Mouse (Mus musculus) layer of hippocampus, adult 2 months (tissue): ENCODE data around the gene Fam43a. TPM values are rescaled to one million over a fixed set of nuclear protein-coding genes. Genes with fewer than 3 reads are reported as not detected.

Experiments
- DNase-seq, 2 experiments: peaks; one replicate each; pipeline ENCODE4 v3.0.0; 2022; ENCODE audit warnings: low spot score in 2 of 2
- H3K27ac ChIP-seq: fragments of 200-600 bp; 2 replicates; pipeline ENCODE4 v1.8.1; 2022
- H3K4me3 ChIP-seq: fragments of 200-600 bp; 2 replicates; pipeline ENCODE4 v1.8.1; 2022; ENCODE audit warnings: mild to moderate bottlenecking
- CTCF ChIP-seq: fragments of 200-600 bp; conservative IDR thresholded peaks from 2 replicates; pipeline ENCODE4 v1.8.1; 2022; ENCODE audit warnings: antibody characterized with exemption, mild to moderate bottlenecking, moderate library complexity
- total RNA-seq, 2 experiments: library from RNA; stranded (reverse); gene quantifications; 2 replicates each; pipeline ENCODE4 v1.2.3; 2021

The Fam43a gene
- total RNA-seq, 2 experiments from 2014 or later = 9.2 to 10.3 TPM

- Histone ChIP-seq H3K27ac (no peak overlapping the region), H3K4me3 (no peak overlapping the region)
- DNase-seq = no peak
- no peak for TF ChIP-seq CTCF
Observed at GRCm38 (mm10) chr16:30616281-30616680, 16.8 kb downstream of the Fam43a start.

GRCm38 (mm10) chr16:30623645-30624044 is 24.1 kb downstream of the Fam43a start:
- Histone ChIP-seq H3K27ac (no peak overlapping the region), H3K4me3 (no peak overlapping the region)
- DNase-seq = no peak
- TF ChIP-seq CTCF = no peak

GRCm38 (mm10) chr16:30624640-30625039 is 25.1 kb downstream of the Fam43a start:
- no peak for DNase-seq
- TF ChIP-seq CTCF = no peak

GRCm38 (mm10) chr16:30627586-30628337 is 28.2 kb downstream of the Fam43a start:
- no peak overlapping the region for H3K4me3 ChIP-seq
- TF ChIP-seq CTCF = no peak
- no peak for DNase-seq
- H3K27ac ChIP-seq = no peak overlapping the region

More at GRCm38 (mm10) chr16:30624640-30625039, 25.1 kb downstream of the Fam43a start:
- no peak overlapping the region for H3K4me3 ChIP-seq
- H3K27ac ChIP-seq = no peak overlapping the region

- H3K27ac ChIP-seq = no peak overlapping the region
- TF ChIP-seq CTCF = no peak
- no peak for DNase-seq
- no peak overlapping the region for H3K4me3 ChIP-seq
Observed at GRCm38 (mm10) chr16:30628401-30628800, 28.9 kb downstream of the Fam43a start.

GRCm38 (mm10) chr16:30629509-30629908 is 30.0 kb downstream of the Fam43a start:
- H3K4me3 ChIP-seq = no peak overlapping the region
- H3K27ac ChIP-seq = no peak overlapping the region
- TF ChIP-seq CTCF = no peak
- DNase-seq = no peak

- no peak for DNase-seq
- no peak for TF ChIP-seq CTCF
- no peak overlapping the region for H3K27ac ChIP-seq
- H3K4me3 ChIP-seq = no peak overlapping the region
Observed at GRCm38 (mm10) chr16:30633906-30634746, 34.6 kb downstream of the Fam43a start.

GRCm38 (mm10) chr16:30638586-30638985 is 39.1 kb downstream of the Fam43a start:
- Histone ChIP-seq H3K4me3 (no peak overlapping the region), H3K27ac (no peak overlapping the region)
- no peak for DNase-seq
- no peak for TF ChIP-seq CTCF

- H3K27ac ChIP-seq = no peak overlapping the region
- no peak for DNase-seq
- no peak overlapping the region for H3K4me3 ChIP-seq
- no peak for TF ChIP-seq CTCF
Observed at GRCm38 (mm10) chr16:30640591-30640990, 41.1 kb downstream of the Fam43a start.

GRCm38 (mm10) chr16:30641408-30641807 is 41.9 kb downstream of the Fam43a start:
- no peak for TF ChIP-seq CTCF
- no peak for DNase-seq
- Histone ChIP-seq H3K4me3 (no peak overlapping the region), H3K27ac (no peak overlapping the region)

- TF ChIP-seq CTCF = peak; percentile 41
- no peak overlapping the region for H3K27ac ChIP-seq
- no peak overlapping the region for H3K4me3 ChIP-seq
- DNase-seq = no peak
Observed at GRCm38 (mm10) chr16:30642229-30642628, 42.7 kb downstream of the Fam43a start.

GRCm38 (mm10) chr16:30644981-30645380 is 45.5 kb downstream of the Fam43a start:
- no peak overlapping the region for H3K27ac ChIP-seq
- H3K4me3 ChIP-seq = no peak overlapping the region
- DNase-seq = no peak
- no peak for TF ChIP-seq CTCF

- Histone ChIP-seq H3K4me3 (no peak overlapping the region), H3K27ac (no peak overlapping the region)
- TF ChIP-seq CTCF = no peak
- no peak for DNase-seq
Observed at GRCm38 (mm10) chr16:30645841-30646558, 46.5 kb downstream of the Fam43a start.
